Mouse (Mus musculus): ENCODE data around the gene Ankrd37. TPM values are rescaled to one million over a fixed set of nuclear protein-coding genes. Genes with fewer than 3 reads are reported as not detected.

Ankrd37 gene
- polyA plus RNA-seq, 1 experiment from 2014 or later: 36.0 TPM

DNA sequence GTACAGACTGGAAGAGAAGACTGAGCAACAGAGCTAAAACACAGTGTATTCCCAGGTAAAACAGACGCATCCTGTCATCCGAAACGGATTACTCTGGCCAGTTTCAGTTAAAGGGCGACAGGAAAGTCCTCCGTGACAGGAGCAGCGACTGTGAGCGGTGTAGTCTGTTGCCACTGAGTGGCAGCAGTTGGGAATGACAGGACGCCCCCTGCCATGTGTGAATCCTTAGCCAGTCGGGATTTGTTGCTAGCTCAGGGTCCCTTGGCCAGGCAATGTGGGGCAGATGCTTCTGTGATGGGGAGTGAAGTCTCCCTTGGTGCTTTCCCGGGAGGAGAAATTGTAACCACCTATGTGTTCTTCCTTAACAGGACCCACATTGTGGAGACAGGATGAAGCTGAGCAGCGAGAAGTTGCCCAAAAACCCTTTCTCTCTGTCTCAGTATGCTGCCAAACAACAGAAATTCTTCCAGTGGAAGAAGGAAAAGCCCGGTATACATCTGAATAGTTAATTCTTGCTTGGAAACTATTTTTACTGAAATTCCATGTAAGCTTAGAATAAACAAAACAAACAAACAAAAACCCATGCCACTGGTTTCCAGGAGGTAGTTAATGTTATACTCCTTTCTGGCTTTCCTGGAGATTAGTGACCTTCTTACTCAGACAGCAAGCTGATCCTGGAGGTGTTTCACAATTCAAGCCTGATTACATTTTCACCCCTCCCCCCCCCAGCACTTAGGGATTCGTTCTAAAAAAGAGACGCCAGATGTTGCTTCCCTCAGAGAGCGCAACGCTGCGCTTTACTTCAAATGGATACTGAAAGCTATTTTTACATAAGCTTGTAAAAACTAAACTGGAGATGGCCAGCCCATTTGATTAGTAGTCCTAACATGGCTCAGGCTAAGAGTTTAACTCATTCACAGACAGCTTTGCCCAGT is 5.5 kb upstream of the Ankrd37 start:
- 0 out of 2 replicates have a peak, but pooled peaks cover 2% of the 10 kb centered on the region for H3K4me1 ChIP-seq (ENCODE audit: insufficient read depth, low read depth, low read length)
- peak; percentile 74 for DNase-seq (ENCODE audit: low spot score)
- 15% methylated on average over 17 of the region's 17 CpGs for WGBS
- no peaks in the 10 kb centered on the region for H3K27me3 ChIP-seq (replicated peaks; ENCODE audit: insufficient read depth, low read length)
- TF ChIP-seq EP300 (IDR thresholded peaks at IDR 0.05): no peak
- peak; percentile 77 for TF ChIP-seq CTCF (IDR thresholded peaks at IDR 0.05)
- peak; percentile 82 for ATAC-seq
- no peaks in the 10 kb centered on the region for H3K36me3 ChIP-seq (ENCODE audit: insufficient read depth, low read length)
- no peak overlapping the region for H3K4me3 ChIP-seq (ENCODE audit: low read depth, low read length)
- peak overlapping the region; percentile 55 for H3K27ac ChIP-seq (ENCODE audit: low read length)
- H3K9ac ChIP-seq (replicated peaks; ENCODE audit: low read depth): no peak overlapping the region
- H3K4me2 ChIP-seq (replicated peaks; ENCODE audit: low read depth, low read length): peak overlapping the region; percentile 33
- H3K9me3 ChIP-seq (ENCODE audit: low read length): no peaks in the 10 kb centered on the region

DNA sequence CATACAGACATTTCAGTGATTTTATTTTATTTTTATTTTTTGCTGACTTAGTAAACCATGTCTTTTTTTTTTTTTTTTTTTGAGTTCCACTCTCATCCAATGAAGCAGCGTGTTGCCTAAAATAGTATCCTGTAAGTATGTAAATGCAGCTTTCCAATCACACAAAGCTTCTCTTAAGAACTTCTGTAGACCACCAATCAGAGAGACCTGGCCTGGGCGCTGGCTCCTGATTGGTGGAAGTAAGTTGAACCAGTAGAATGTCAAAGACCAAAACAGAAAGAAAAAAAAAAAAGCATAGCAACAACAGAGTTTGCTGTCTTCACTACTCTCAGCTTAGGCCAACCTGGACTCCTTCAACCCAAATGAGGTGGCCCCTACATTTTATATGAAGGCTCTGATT is 4.8 kb upstream of the Ankrd37 start:
- DNase-seq (ENCODE audit: low spot score) (peak; percentile 66), ATAC-seq (peak; percentile 57)
- Histone ChIP-seq H3K27me3 (replicated peaks; ENCODE audit: insufficient read depth, low read length) (no peaks in the 10 kb centered on the region), H3K27ac (ENCODE audit: low read length) (peak overlapping the region; percentile 55; the same call in 1 of the 2 replicates), H3K9ac (replicated peaks; ENCODE audit: low read depth) (no peak overlapping the region), H3K9me3 (ENCODE audit: low read length) (no peaks in the 10 kb centered on the region), H3K36me3 (ENCODE audit: insufficient read depth, low read length) (no peaks in the 10 kb centered on the region), H3K4me3 (ENCODE audit: low read depth, low read length) (no peak overlapping the region), H3K4me1 (ENCODE audit: insufficient read depth, low read depth, low read length) (peaks cover 5% of the 10 kb centered on the region; the same call in 1 of the 2 replicates), H3K4me2 (replicated peaks; ENCODE audit: low read depth, low read length) (peak overlapping the region; percentile 33)
- 52% methylated on average over 2 of the region's 2 CpGs for WGBS
- TF ChIP-seq EP300 (IDR thresholded peaks at IDR 0.05) (no peak), CTCF (IDR thresholded peaks at IDR 0.05) (no peak)

DNA sequence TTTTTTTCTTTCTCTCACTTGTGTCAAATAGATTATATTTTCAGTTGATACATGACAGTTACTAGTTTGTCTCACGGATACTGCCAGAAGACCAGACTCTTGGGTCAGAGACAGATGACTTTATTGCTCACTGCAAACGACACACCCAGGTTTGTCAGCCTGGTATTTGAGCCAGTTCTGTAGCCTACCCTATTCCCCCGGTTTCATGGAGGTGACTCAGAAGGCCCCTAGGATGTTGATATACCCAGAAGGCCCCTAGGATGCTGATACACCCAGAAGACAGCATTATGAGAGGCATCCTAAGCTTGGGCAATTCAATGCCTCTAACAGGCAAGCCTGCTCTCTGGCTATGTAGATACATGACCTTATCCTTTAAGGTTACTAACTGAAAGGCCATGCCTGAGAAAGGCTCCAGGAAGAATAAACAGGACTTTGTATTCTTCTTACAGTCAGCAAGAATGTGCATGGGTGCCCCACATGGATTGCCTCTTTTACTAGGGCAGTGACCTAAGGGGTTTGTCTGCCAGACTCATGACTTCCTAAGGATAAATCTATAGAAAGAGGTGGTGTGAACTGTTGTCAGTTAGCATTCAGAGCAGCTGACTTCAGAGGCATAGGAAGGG is 1.7 kb upstream of the Ankrd37 start:
- 66% methylated on average over 3 of the region's 3 CpGs for WGBS
- H3K4me2 ChIP-seq (replicated peaks; ENCODE audit: low read depth, low read length): no peak overlapping the region
- no peak for DNase-seq (ENCODE audit: low spot score)

DNA sequence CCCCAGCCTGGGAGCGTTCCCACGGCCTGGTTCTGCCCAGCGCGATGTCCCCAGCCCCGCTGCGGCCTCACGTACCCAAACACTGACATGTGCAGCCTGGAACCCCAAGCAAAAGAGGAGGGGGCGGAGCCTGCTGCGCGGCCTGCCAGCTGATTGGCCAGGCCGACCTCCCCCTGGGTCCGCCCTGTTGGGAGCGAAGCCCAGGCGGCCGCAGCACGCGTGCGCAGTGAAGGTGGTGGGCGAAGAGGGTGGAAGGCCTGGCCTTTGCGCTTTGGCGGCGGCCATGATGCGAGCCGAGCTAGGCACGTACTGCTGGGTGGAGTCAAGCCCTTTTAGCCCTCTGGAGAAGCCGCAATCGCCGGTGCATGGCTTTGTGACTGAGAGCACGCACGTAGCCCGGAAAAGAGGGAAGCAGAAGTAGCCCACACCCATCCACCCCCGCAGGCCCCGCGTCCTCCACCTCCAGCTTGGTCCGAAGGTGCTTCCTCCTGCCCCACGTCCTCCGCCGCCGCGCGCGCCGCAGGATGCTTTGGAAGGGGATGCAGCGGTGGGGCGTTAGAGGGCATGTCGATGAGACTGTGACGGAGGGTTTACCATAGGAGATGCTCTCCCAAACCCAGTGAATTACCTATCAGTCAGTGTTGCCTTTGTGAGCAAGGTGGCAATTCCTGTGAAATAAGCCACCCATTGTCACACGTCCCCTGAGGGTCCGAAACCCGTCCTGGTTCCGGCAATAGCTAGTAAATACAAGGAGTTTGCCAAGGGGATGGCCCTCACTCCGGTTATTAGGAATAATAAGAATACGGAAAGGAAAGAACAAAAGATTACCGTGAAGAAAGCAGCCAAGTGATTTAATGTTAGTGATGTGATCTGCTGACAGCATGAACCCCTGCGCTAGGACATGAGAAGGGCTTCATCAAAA is 5.5 kb downstream of the Ankrd37 start:
- Histone ChIP-seq H3K36me3 (ENCODE audit: insufficient read depth, low read length) (0 out of 2 replicates have a peak, but pooled peaks cover 4% of the 10 kb centered on the region), H3K9me3 (ENCODE audit: low read length) (no peaks in the 10 kb centered on the region), H3K9ac (replicated peaks; ENCODE audit: low read depth) (peak overlapping the region; percentile 71), H3K4me3 (ENCODE audit: low read depth, low read length) (peak overlapping the region; percentile 53), H3K4me2 (replicated peaks; ENCODE audit: low read depth, low read length) (peak overlapping the region; percentile 85), H3K27ac (ENCODE audit: low read length) (peak overlapping the region; percentile 94), H3K27me3 (replicated peaks; ENCODE audit: insufficient read depth, low read length) (no peaks in the 10 kb centered on the region), H3K4me1 (ENCODE audit: insufficient read depth, low read depth, low read length) (peaks cover 9% of the 10 kb centered on the region)
- DNase-seq (ENCODE audit: low spot score): peak; percentile 98
- WGBS: 5% methylated on average over 52 of the region's 55 CpGs
- peak; percentile 99 for ATAC-seq
- TF ChIP-seq EP300 (IDR thresholded peaks at IDR 0.05) (no peak), CTCF (IDR thresholded peaks at IDR 0.05) (no peak; the same call in 1 of the 2 replicates)

More for the DNA sequence above, 1.7 kb upstream of the Ankrd37 start:
- Histone ChIP-seq H3K27ac (ENCODE audit: low read length) (no peak overlapping the region), H3K4me1 (ENCODE audit: insufficient read depth, low read depth, low read length) (peaks cover 5% of the 10 kb centered on the region; the same call in 1 of the 2 replicates), H3K27me3 (replicated peaks; ENCODE audit: insufficient read depth, low read length) (no peaks in the 10 kb centered on the region), H3K36me3 (ENCODE audit: insufficient read depth, low read length) (no peaks in the 10 kb centered on the region), H3K9me3 (ENCODE audit: low read length) (no peaks in the 10 kb centered on the region), H3K4me3 (ENCODE audit: low read depth, low read length) (no peak overlapping the region), H3K9ac (replicated peaks; ENCODE audit: low read depth) (no peak overlapping the region)
- TF ChIP-seq EP300 (IDR thresholded peaks at IDR 0.05) (no peak), CTCF (IDR thresholded peaks at IDR 0.05) (no peak)
- ATAC-seq: no peak

DNA sequence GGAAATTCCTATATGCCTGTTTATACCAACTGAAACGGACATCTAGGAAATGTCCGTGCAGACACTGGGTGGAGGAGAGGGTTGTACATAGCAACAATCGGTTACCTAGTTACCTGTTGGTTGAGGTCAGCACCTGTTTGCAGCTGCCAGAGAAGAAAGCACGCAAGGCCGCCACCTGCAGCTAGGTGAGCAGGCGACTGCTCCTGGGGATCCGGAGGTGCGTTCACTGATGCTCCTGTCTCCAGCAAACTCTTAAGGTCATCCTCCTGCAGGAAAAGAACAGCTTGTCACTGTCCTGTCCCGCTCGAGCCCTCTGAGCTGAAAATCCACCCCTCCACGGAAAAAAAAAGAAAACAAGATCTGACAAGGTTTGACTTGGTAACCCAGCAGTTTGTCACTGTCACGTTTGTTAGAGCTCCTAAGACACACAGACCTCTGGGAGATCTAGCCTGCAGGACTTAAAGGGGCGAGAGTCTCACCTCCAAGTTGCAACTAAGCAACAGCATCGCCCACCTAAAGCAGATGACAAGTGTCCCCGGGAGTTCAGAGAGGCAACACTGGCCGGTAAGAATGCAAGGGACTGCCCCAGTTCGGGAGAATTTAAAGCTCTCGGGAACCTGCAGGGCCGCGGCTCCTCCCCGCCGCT is 6.2 kb downstream of the Ankrd37 start, which contains the start of gene Lrp2bp:
Gene Lrp2bp, plus strand, starts transcription at position 166 of the 646 bp plus-strand sequence.
- TF ChIP-seq CTCF (IDR thresholded peaks at IDR 0.05) (peak; percentile 45; the same call in 1 of the 2 replicates), EP300 (IDR thresholded peaks at IDR 0.05) (no peak)
- Histone ChIP-seq H3K9me3 (ENCODE audit: low read length) (no peaks in the 10 kb centered on the region), H3K9ac (replicated peaks; ENCODE audit: low read depth) (peak within 1 kb of the TSS; percentile 71), H3K4me2 (replicated peaks; ENCODE audit: low read depth, low read length) (peak within 1 kb of the TSS; percentile 85), H3K4me3 (ENCODE audit: low read depth, low read length) (peak within 1 kb of the TSS; percentile 53), H3K4me1 (ENCODE audit: insufficient read depth, low read depth, low read length) (peaks cover 9% of the 10 kb centered on the region), H3K27ac (ENCODE audit: low read length) (peak within 1 kb of the TSS; percentile 94), H3K36me3 (ENCODE audit: insufficient read depth, low read length) (0 out of 2 replicates have a peak, but pooled peaks cover 4% of the 10 kb centered on the region), H3K27me3 (replicated peaks; ENCODE audit: insufficient read depth, low read length) (no peaks in the 10 kb centered on the region)
- DNase-seq (ENCODE audit: low spot score): peak; percentile 73
- 1% methylated on average over 22 of the region's 22 CpGs for WGBS
- ATAC-seq: peak; percentile 31
